Mouse (Mus musculus) testis, postnatal 10 days (tissue): Measurements from ENCODE around the gene Tecr.
"Not testable (repeated sequence)": the region's sequence is repeated elsewhere in the genome, so short reads cannot be mapped to it uniquely, and the experiment has no call there.

Experiments
- DNase-seq: peaks from one replicate; pipeline ENCODE4 v3.0.0; 2021; ENCODE audit warnings: low spot score

Tecr gene

DNA sequence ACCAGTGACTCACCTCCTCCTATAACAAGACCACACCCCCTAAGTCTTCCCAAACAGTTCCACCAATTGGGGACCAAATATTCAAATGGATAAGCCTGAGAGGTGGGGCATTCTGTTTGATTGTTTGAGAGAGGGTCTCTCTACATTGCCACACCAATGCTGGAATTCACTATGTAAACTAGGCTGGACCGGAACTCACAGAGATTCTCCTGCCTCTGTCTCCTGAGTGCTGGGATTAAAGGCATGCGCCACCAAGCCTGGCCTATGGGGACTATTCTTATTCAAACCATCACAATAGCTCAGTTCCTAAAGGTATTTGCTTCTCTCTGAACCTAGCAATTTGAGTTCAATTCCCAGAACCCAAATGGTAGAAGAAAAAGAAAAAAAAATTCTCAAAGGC, 10.8 kb upstream of the Tecr start:
- no peak for DNase-seq

DNA sequence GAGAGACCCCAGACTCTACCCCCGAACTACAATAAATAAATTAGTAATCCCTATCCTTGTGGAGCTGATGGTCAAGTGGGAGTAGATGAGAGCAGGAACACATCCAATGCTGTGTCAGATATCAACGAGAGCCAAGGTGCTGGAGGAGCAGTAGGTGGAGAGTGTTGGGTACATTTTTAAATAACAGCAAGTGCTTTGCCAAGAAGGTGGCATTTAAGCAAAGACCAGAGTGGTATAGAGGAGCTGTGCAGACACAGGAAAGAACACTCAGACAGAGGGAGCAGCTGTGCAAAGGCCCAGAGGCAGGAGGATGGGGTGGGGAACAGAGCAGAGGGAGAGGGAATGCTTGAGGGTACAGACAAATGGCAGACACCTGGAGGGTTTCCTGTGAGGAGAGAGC, 9.3 kb upstream of the Tecr start:
- no peak for DNase-seq

DNA sequence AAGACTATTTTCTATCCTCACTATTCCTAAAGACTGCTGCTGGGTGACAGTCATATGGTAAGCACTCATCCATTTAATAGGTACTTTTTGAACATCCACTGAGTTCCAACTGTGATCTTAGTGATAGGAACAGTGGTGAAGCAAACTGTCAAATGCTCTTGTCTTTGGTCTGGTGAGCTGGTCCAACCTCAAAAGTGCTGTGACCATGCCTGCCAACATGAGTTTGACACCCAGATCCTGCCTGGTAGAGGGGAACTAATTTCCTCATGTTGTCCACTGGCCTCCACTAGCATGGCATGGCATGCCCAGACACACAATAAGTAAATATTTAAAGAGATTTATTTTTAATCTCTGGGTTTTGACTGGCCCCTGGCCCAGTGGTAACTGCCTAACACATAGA, 8.9 kb upstream of the Tecr start:
- DNase-seq = no peak

DNA sequence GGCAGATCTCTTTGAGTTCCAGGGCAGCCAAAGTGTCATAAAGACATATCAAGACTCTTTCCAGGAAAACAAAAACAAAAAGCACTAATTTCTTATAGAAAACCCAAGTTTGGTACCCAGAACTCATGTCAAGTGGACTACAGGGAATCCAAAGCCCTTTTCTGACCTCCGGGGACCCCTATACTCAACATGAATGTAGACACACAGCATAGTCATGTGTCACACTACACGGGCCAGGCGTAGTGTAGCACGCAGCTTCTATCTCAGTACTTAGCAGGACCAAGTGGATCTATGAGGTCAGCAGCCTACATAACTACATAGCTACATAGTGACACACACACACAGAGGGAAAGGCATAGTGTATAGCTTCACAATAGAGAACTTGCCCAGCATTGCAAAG, 5.9 kb upstream of the Tecr start:
- peak; percentile 23 for DNase-seq

DNA sequence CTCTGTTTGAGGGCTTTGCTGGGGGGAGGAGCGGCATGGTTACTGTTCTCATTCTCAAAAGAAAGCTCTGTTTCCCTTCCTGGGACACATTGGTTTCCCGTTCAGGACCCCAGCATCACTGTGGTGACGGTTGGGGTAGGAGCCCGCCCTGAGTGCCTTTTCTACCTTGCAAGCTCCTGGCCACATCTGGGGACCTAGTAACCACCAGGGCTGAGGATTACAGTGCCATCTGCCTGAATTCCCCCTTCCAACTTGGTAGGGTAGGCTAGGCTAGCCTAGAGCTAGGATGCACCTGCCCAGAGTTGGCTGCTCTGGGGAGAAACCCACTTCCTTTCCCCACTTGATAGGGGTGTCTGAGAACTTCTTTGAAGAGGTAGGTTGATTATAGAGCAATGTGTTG, 4.2 kb upstream of the Tecr start:
- DNase-seq = peak; percentile 36

DNA sequence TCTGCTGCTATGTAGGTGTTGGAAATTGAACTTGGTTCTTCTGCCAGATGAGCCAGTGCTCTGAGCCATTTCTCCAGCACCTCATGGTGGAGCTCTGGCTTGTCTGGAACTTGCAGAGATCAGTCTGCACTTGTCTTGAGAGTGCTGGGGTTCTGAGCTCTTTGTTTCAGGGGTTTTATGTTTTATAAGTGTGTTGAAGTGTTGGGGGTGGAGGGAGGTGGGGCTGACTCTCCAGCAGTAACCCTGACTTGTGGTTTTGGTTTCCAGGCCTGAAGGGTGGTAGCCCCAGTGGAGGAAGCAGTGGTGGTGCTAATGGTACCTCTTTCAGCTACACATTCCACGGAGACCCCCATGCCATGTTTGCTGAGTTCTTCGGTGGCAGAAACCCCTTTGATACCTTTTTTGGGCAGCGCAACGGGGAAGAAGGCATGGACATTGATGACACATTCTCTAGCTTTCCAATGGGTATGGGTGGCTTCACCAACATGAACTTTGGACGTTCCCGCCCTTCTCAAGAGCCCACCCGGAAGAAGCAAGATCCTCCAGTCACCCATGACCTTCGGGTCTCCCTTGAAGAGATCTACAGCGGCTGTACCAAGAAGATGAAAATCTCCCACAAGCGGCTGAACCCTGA, 1.9 kb upstream of the Tecr start:
- no peak for DNase-seq

DNA sequence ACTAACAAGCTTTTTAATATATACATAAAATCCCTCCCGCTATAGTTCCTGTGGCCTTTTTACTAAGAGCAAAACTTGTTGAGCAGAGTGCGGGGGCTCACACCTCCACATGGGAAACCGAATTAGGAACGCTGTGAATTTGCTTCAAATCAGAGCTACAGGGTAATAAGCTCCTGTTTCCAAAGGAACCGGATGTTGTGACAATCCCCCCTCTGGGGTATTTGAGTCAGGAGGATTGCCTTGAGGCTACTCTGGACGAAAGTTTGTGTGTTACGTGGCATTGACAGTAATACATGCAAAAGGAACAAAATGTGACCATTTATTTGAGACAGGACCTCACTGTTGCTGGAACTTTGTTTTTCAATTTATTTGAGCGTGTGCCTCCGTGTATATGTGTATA, 1.3 kb upstream of the Tecr start:
- DNase-seq = no peak

DNA sequence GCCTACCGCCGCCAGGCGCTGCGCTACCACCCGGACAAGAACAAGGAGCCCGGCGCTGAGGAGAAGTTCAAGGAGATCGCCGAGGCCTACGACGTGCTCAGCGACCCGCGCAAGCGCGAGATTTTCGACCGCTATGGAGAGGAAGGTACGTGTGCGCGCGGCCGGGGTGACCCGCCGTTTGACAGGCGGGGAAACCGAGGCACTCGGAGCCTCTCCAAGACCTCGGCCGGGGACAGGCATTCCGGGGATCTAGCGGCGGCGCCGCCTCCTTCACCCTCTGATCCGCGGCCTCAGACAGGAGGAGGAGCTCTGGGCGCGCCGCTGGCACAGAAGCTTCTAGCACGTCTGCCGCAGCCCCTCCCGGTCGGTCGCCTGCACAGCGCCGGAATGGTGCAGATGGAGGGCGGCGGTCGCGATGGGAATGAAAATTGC, 643 bp upstream of the Tecr start:
- peak; percentile 83 for DNase-seq

DNA sequence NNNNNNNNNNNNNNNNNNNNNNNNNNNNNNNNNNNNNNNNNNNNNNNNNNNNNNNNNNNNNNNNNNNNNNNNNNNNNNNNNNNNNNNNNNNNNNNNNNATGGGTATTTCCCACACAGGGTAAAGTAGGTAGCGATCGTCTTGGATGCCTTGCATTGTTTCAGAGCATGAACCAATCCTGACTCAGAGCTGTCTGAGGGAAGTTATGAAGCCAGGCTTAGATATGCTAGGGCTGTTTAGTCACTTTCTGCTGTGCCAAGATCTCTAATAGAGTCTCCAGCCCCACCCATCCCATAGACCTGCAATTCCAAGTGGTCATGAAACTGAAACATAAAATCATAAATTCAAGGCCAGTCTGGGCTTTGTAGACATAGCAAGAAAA, 5.1 kb downstream of the Tecr start:
- no peak for DNase-seq

DNA sequence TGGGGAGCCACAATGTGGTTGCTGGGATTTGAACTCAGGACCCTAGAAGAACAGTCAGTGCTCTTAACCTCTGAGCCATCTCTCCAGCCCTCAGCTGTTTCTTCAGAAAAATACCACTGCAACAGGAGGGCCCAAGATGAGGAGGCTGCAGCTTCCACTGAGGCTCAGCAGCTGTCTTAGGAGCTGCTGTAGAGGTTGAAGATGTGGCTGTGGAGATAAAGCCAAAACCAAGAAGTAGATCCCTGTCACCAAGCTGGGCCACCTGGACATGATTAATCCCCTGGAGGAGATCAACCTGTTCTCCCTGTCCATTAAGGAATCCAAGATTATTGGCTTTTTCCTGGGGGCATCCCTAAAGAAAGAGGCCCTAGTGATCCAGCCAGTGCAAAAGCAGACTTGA, 8.0 kb downstream of the Tecr start:
- DNase-seq = no peak

DNA sequence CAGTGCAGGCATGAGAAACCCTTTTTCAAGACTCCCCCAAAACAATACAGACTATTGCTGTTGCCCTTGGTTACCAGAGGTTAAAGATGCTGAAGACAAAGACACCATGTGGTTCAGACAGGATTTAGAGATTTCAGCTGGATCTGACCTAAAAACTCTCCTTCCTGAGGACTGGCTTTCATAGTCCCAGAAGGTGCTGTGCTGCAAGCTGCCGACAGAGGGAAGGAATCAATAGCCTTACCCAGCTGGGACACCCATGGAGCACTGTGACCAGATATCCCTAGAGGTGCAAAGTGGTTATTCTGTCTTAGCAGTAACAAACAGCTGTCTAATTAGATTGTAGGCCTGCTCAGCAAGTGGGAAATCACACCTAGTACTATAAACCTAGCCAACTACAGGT, 9.6 kb downstream of the Tecr start:
- DNase-seq = no peak

DNA sequence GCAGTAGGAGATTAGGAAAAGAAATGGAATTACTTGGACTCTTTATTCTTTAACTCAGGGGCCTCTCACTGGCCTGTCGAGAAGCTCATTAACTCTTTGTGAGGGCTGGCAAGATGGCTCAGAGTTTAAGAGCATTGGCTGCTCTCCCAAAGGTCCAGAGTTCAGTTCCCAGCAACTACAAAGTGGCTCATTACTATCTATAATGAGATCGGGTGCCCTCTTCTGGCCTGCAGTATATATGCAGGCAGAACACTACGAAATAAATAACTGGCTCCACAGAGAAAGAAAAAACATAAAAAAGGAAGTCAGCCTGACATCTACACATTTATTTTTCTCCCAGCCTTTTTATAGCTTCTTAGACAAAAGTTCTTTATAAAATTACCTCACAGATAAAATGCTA, 11.4 kb downstream of the Tecr start:
- DNase-seq = no peak

DNA sequence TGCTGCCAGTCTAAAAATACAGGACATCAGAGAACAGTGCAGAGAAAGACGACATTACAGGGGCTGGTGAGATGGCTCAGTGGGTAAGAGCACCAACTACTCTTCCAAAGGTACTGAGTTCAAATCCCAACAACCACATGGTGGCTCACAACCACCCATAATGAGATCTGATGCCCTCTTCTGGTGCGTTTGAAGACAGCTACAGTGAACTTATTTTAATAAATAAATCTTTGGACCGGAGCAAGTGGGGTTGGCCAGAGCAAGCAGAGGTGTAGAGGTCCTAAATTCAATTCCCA, 12.8 kb downstream of the Tecr start:
- DNase-seq = not testable (repeated sequence)

DNA sequence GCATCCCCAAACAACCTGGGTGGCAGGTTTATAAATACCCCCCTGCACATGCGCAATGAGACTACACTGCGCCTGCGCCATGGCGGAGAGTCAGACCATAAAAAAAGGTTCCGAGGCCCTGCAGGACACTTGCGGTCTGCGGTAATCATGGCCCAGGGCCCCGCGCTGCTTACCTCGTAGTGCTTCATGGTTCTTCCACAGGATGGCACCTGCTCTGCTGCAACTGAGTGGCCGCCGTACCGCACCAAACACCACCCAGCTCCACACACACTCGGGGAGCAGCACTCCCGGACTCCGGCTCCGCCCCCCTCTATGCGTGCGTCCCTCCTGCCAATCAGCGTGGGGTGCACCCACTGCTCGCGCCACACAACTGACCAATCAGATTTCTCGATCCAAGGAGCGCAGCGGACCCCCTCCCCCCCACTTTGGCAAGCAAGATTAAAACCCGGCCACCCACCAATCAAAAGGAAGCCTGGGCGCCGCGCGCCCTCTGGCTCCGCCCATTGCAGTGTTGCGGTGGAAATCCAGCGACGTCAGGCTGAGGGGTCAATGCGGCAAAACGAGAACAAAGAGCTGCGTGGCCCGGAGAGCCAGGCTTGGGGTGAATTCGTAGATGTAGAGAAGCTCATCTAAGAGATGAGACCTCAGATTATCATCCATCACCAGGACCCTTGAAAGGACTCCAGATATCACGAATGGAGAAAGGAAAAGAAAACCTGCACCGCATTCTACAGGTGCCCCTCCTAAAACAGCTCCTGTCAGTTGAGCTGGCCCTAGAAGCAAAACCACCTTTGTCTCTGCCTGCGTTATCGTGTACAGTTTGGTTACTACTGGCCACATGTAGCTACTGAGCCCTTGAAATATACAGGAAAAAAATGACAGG, 13.4 kb downstream of the Tecr start:
- peak; percentile 96 for DNase-seq

DNA sequence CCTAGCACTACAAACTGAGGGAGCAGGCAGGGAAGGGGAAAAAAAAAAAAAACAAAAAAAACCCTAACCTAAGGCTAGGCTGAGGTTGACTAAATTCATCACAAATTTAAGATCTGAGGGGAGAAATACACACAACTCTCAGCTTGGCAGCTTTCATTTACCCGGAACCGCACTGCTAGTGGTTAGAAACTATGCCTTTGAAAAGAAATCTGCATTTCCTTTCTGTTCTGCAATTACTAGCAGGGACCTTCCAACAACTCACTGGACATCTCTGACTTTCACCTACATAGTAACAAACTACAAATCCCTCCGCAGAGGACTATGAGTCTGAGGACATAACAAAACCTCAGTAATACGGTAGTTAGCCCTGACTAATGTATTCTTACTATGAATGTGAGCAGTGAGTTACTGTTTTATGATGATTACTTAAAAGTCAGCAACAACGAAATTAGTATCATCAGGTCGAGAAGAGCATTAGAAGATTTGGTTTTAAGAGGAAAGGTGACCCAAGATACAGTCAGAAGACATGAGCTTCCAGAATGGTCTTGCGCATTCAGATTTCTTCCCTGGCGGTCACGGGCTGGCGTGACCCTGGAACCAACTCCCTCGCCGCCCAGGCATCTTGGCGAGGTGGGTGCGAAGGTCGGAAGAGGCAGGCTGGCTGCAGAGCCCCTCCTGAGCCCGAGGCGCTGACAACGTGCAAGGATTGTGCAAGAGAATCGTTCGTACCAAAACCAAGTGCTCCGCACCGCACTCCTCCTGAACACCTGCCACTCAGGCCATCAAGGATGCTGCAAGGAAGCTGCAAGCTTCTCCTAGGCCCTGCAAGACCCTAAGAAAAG, 14.2 kb downstream of the Tecr start:
- DNase-seq = no peak

DNA sequence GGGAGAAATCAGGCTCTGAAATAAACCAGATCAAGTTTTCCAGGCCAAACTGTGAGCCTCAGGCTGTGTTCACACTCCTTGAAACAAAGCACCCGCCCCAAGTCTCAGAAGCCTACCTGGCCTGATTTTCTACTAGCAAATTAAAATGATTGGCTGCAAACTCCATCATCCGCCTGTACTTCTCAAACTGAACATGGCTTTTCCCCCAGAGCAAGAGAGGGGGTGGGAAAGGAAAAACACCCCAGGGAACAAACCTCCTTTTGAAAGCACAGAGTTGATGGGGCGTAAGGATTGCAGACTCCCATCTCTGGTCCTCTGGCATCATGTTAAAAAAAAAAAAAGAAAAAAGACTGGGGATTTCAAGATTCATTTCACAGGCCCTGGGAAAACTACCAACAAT, 15.1 kb downstream of the Tecr start:
- DNase-seq = no peak

DNA sequence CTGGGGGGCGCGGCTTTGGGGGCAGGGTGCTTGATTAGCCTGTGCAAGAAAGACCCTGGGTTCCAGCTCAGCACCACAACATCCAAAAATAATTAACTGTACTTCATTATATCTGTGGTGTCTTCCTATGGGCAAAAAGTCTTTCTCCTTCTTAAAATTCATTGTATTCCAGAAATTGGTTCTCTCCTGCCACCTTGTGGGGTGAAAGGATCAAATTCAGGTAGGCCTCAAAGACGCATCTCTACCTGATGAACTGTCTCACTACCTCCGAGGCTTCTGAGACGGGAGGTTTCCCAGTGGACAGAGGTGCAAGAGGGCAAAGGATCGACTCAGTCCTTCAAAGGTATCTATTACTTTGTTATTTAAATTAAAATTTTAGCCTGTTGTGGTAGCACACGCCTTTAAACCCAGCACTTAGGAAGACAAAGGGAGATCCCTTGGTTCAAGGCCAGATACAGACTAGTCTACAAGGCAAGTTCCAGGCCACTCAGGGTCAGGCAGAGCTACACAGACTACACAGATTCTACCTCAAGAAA, 17.2 kb downstream of the Tecr start:
- DNase-seq = no peak

DNA sequence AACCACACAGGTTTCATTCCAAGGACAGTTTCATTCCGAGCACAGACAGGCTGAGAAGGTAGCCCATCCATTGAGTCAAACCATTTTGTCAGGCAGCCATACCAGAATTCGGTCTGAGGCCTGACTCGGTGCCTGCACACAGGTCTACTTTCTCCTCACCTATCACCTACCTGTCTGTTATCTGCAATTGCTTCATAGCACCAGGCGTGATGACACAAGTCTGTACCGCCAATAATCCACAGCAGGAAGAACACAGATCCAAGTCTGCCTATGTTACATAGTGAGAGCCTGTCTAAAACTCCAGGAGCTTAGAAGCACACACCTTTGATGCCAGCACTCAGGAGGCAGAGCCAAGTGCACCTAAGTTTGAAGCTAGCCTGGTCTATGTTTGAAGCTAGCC, 18.9 kb downstream of the Tecr start:
- no peak for DNase-seq

DNA sequence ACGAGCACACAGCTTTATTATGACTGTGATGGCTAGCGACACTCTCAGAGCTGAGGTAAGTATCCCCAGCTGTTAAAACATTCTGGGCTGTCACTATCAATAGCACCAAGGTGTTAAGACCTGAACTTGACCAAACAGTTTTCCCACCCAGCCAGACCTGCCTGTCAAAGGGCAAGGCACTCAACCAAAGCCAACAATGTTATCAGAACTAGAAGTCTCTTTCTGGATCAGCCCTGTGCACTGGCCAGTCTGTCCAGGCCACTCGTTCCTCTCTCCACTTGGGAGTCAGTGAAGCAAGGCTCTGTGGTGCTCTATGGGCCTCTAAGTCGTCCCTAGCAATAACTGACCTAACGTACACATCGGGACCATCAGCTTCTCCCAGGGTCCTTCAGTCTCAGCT, 20.1 kb downstream of the Tecr start:
- no peak for DNase-seq

DNA sequence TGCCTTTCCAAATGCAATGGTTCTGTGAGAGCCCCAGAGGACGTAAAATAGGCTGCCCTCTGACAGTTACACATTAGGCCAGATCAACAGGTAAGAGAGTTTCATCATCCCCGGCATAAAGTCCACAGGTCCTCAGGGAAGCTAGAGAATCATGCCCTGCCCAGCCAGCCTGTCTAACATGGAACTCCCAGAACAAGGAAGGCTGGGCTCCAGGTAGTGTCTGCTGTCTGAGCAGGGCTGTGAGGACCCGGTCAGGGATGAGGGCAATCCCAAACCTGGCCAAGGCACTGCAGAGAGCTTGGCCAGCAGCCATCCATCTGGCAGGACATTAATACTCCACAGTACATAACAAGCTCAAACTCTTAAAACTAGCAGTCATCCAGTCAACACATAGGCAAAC, 22.4 kb downstream of the Tecr start:
- DNase-seq = no peak

DNA sequence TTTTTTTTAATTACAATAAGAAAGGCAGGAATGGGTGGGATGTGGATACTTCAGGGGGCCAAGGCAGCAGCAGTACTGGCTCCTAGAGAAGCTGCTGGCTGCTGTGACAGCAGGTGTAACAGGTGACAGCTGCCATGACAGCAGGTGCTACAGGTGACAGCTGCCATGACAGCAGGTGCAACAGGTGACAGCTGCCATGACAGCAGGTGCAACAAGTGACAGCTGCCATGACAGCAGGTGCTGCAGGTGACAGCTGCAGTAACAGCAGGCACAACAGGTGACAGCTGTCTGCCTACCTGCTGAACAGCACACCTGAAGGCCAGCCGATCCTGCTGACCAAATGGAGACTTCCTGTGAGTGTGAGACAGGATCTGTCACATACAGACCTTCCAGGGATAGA, 23.0 kb downstream of the Tecr start:
- no peak for DNase-seq

DNA sequence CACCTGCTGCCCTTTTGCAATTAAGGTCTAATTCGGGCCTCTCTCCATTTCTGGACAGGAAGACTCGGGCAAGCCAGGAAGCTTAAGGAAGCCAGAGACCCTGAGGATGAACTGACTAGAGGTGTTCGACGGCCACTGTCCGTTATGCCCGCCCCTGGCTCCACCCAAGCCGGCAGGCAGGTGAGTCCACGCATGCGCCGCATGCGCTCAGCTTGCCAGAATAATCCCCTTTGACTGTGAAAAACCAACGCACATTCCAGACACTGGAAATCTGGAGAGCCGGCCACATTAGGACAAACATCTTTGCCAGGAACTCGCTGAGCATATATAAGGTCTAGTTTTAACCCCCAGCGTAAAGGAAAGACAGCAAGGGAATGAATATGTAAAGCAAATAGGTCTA, 24.5 kb downstream of the Tecr start:
- DNase-seq = no peak

DNA sequence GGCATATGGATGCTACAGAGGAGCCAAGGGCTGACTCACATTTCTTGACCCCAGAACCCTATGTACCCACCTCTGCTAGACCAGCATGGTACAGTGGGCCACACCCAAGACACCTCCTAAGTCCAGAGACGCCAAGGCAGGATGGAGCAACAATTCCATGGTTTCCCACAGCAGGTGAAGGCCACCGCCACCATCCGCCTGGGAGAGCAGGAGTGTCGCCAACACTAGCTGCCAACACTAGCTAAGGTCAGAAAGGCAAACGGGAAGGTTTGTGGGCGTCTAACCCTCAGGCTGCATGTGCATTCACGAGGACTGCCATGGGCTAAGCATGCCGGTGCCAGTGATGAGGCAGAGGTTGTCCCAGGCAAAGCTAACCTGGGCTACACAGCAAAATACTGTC, 25.5 kb downstream of the Tecr start:
- peak; percentile 36 for DNase-seq
